Mouse (Mus musculus) Patski (cell line): ENCODE measurements around the gene Gfra1. TPM values are rescaled to one million over a fixed set of nuclear protein-coding genes. Genes with fewer than 3 reads are reported as not detected.

Experiments
- ATAC-seq: fragments of 100-300 bp; one replicate; pipeline ENCODE4 v1.8.0; 2021
- CTCF ChIA-PET: fragments of 350-600 bp; sonication (Branson Sonifier 250); formaldehyde crosslinking; loops from one replicate; lab custom pipeline; 2022; ENCODE audit warnings: inconsistent platforms; lab: Charles Lee
- POLR2A ChIA-PET: fragments of 350-600 bp; sonication (Branson Sonifier 250); formaldehyde crosslinking; loops from one replicate; lab custom pipeline; 2022; ENCODE audit warnings: antibody characterized with exemption, inconsistent platforms; lab: Charles Lee
- DNase-seq: peaks from one replicate; pipeline ENCODE4 v3.0.0-alpha.2; 2011; ENCODE audit warnings: low read depth, low spot score
- H3K27me3 ChIP-seq: fragments of 371-371 bp; one replicate; pipeline ENCODE4 v1.5.1; 2021
- CTCF ChIP-seq: fragments of 100-300 bp; IDR thresholded peaks from one replicate; pipeline ENCODE4 v1.5.1; 2021
- in situ Hi-C: fragments of 300-500 bp; cut with MboI; formaldehyde crosslinking; loops from 3 replicates; pipeline ENCODE4 v1.11.1; 2018; ENCODE audit warnings: low pct_unique_long_range_greater_than_20kb, mixed read lengths
- polyA plus RNA-seq: library from polyadenylated mRNA; unstranded; gene quantifications from one replicate; pipeline ENCODE4 v1.2.3, GENCODE M21; 2021

Gene Gfra1
- polyA plus RNA-seq, 1 experiment from 2014 or later = 102 TPM

DNA sequence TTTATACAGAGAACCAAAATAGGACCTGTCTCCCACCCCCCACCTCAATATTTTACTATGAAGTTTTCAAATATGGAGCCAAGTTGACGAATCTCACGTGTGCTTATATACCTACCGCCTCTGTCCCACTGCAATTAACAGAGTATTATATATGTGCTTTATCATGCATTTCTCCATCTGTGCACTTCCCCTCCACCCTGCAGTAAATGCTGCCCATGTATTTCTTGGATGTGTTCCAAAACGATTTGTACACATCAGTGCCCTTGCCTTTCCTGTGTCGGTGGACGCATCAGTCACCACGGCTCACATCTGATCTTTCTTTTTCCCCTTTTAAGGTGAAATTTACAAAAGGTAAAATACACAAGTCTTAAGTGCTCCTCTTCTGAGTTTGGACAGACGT, 77.7 kb downstream of the Gfra1 start:
- POLR2A ChIA-PET = no interaction called here
- CTCF ChIA-PET = no interaction called here
- DNase-seq (no peak), ATAC-seq (no peak)
- in situ Hi-C loops = no loop called here
- no peaks in the 10 kb centered on the region for H3K27me3 ChIP-seq
- TF ChIP-seq CTCF = no peak

DNA sequence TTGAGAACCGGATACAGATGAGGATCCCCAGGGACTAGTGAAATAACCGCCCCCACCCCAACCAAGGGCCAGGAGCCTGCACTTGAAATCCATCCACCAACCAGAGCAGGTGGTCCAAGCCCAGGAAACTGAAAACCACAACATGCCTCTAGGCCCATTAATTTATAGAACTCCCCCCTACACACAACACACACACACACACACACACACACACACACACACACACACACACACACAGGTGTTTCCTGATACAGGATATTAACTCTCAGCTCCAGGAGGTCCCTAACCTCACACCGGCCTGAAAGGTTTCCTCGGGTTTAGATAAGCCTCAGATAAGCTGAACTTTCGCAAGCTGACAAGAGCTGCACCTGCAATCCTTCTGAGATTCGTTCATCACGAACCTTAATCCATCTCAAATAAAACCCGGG, 79.0 kb downstream of the Gfra1 start:
- CTCF ChIA-PET = interaction anchor here (1.2 kb wide), 1 partner anchor 16 kb away, joined by 5 read pairs; no protein-coding TSS in a partner anchor
- ATAC-seq (no peak), DNase-seq (no peak)
- no peak for TF ChIP-seq CTCF
- in situ Hi-C loops = no loop called here
- POLR2A ChIA-PET = interaction anchor here (0.5 to 0.8 kb wide), 2 partner anchors 10 to 28 kb away, joined by 3 to 4 read pairs; no protein-coding TSS in a partner anchor
- H3K27me3 ChIP-seq = no peaks in the 10 kb centered on the region

DNA sequence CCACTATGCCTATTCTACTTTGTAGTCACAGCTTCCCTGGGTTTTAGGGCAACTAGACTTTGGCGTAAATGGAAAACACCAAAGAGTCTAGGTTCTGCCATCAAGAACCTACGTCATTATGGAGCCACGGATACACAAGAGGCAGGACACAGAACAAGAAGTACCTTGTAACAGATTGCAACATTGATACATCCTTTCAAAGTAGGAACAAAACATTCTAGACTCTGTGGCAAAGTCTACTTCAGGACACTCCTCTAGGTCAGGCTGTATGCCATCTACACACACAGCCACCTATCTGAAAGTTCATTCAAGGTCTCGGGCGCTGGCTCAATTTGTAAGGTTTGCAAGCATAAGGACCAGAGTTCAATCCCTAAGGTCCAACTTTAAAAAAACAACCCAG, 81.1 kb downstream of the Gfra1 start:
- ATAC-seq (no peak), DNase-seq (no peak)
- CTCF ChIA-PET = no interaction called here
- POLR2A ChIA-PET = no interaction called here
- in situ Hi-C loops = no loop called here
- no peak for TF ChIP-seq CTCF
- no peaks in the 10 kb centered on the region for H3K27me3 ChIP-seq

DNA sequence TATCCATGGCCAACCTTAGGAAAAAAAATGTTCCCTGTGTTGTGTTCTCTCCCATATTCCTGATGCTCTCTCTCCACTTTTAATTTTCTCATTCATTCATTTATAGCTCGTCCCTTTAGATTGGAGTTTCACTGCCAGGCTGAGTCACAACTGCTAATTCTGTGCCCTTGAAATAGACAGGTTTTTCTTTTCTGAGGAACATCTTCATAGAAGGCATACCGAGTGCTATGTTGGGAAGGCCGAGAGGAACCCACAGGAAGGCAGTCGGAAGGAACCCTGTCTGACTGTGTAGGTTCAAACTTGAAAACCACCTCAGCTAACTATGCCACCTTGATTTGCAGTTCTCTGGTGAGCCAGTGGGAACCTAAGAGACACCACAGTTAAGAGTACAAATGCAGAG, 81.6 kb downstream of the Gfra1 start:
- CTCF ChIA-PET = no interaction called here
- ATAC-seq = no peak
- no peaks in the 10 kb centered on the region for H3K27me3 ChIP-seq
- no peak for DNase-seq
- TF ChIP-seq CTCF = no peak
- in situ Hi-C loops = no loop called here
- POLR2A ChIA-PET = no interaction called here

DNA sequence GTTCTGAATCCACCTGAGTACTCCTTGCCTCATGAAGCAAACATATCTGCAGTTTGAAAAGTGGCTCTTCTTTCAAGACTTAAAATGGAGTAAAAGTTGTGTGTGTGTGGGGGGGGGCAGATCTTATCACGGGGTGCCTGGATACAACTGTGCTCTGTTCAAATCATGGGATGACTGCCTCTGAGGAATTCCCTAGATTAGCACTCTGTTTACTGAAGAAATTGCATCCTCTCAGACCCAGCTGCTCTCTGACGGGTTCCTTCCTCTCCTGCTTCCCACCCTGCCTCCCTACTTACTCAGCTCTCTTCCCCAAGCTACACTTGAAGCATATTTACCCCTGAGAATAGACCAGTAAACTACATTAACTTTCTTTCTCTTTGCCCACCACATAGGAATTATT, 87.2 kb downstream of the Gfra1 start:
- TF ChIP-seq CTCF = no peak
- H3K27me3 ChIP-seq = no peaks in the 10 kb centered on the region
- ChIA-PET POLR2A (interaction anchor here (0.8 kb wide), 1 partner anchor 83 kb away, joined by 3 read pairs; no protein-coding TSS in a partner anchor), CTCF (interaction anchor here (1.2 kb wide), 1 partner anchor 22 kb away, joined by 3 read pairs; no protein-coding TSS in a partner anchor)
- ATAC-seq (peak; percentile 83), DNase-seq (no peak)
- in situ Hi-C loops = no loop called here

DNA sequence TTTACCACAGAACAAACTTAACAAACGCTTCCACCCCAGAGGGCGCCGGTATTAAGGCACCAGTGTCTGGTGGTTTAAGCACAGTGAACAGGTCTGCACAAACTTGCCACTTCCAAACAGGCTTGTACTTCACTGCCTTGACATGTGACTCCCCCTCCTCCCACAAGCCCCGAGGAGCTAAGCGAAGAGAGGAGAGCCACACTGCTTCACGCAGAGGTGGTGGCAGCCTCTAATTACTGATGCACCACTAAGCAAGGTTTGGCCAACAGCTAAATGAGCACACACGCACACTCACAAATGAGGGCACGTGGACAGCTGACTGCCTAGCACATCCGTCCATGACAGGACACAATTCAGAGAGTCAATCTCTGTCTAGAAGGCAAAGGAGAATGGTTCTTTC, 91.0 kb downstream of the Gfra1 start:
- DNase-seq = no peak
- H3K27me3 ChIP-seq = no peaks in the 10 kb centered on the region
- POLR2A ChIA-PET = interaction anchor here (0.9 kb wide), 1 partner anchor 11 kb away, joined by 3 read pairs; no protein-coding TSS in a partner anchor
- in situ Hi-C loops = no loop called here
- CTCF ChIA-PET = interaction anchor here (1.2 kb wide), 1 partner anchor 31 kb away, joined by 4 read pairs; no protein-coding TSS in a partner anchor
- no peak for ATAC-seq
- TF ChIP-seq CTCF = no peak

DNA sequence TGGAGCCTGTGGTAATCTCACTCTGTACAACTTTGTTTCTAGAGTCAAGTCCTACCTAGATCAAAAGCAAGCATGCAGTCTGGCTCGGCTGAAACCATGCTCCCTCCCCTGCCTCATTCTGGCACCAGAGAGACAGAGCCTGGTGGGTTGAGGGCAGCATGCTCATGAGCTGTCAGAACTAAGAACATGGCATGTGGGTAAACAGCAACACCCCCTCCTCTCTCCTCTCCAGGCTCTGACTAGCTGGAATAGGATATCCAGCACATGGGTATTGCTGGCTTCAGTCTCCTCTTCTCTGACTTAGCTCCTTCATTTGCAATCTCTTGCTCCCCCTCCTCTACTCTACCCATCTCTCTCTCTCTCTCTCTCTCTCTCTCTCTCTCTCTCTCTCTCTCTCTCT, 94.7 kb downstream of the Gfra1 start:
- no peak for TF ChIP-seq CTCF
- ATAC-seq (no peak), DNase-seq (no peak)
- ChIA-PET CTCF (interaction anchor here (2.0 kb wide), 1 partner anchor 15 kb away, joined by 5 read pairs; no protein-coding TSS in a partner anchor), POLR2A (no interaction called here)
- in situ Hi-C loops = no loop called here
- no peaks in the 10 kb centered on the region for H3K27me3 ChIP-seq

DNA sequence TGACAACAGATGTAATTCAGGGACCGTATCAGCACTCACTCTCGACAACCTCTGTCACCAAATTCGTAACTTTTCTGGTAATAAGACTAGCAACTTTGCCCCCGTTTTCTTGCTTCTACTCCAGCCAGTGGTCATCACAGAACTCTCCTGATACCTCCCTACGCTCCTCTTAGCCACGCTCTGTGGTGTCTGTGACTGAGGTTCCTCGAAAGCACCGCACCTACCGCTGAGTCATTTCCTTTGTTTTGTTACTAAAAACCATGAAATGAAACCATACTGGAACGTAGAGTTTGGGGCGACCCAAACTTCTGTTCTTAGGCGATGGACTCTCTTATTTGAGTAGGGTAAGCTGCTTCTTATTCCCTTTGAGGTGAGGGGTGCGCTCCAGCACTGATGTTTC, 97.6 kb downstream of the Gfra1 start:
- in situ Hi-C loops = no loop called here
- CTCF ChIA-PET = no interaction called here
- no peak for TF ChIP-seq CTCF
- DNase-seq (no peak), ATAC-seq (no peak)
- H3K27me3 ChIP-seq = no peaks in the 10 kb centered on the region
- POLR2A ChIA-PET = no interaction called here

DNA sequence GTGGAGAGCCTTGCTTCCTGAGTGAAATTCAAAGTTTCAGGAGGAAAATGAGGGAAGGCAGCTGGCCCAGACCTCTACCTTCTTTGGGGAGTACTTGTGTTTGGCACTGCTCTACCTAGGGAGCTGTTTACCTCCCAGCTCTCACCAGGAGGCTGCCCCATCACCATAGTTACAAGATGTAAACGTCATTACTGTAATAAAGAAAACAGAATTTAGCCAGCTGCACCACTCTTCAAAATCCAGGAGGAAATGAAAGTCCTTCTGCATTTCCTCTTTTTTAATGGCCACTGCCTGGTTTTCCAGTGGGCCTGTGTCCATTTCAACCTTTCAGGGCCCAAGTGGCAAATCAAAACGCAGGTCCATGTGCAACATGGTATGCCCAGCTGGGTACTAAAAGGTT, 101.8 kb downstream of the Gfra1 start:
- in situ Hi-C loops = no loop called here
- ATAC-seq (no peak), DNase-seq (no peak)
- no peaks in the 10 kb centered on the region for H3K27me3 ChIP-seq
- ChIA-PET POLR2A (interaction anchor here (0.7 to 1.0 kb wide), 2 partner anchors 58 to 319 kb away, joined by 3 read pairs; no protein-coding TSS in a partner anchor), CTCF (interaction anchor here (0.8 kb wide), 1 partner anchor 9 kb away, joined by 4 read pairs; no protein-coding TSS in a partner anchor)
- no peak for TF ChIP-seq CTCF

DNA sequence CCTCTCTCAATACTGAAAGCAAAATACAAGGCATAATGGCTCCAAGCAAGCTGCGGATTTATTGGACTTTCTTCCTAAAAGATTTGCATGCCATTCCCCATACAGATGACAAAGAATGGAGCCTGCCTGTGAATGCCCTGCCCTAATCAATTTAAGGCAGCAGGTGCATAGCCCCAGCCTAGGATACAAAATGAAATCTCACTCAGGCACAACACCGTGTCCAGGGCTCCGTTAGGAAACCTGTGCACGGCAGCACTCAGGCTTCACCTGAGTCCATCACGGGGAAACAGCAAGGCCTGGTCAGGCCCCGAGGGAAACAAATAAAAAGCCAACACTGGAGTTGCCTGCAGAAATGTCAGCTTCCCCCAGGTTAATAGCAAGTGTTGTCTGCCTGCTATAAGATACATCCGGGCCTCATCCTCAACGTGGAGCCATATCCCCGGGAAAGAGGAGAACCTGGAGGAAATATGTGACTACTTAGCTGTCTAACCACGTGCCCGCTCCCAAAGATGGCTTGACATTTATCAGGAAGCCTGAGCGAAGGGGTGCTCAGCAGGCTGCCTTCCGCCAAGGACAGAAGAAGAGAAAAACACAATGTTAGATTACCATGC, 102.3 kb downstream of the Gfra1 start:
- ChIA-PET CTCF (interaction anchor here (0.8 kb wide), 1 partner anchor 9 kb away, joined by 4 read pairs; no protein-coding TSS in a partner anchor), POLR2A (interaction anchor here (1.0 kb wide), 1 partner anchor 58 kb away, joined by 3 read pairs; no protein-coding TSS in a partner anchor)
- ATAC-seq = no peak
- no peak for DNase-seq
- in situ Hi-C loops = no loop called here
- TF ChIP-seq CTCF = no peak
- H3K27me3 ChIP-seq = no peaks in the 10 kb centered on the region

DNA sequence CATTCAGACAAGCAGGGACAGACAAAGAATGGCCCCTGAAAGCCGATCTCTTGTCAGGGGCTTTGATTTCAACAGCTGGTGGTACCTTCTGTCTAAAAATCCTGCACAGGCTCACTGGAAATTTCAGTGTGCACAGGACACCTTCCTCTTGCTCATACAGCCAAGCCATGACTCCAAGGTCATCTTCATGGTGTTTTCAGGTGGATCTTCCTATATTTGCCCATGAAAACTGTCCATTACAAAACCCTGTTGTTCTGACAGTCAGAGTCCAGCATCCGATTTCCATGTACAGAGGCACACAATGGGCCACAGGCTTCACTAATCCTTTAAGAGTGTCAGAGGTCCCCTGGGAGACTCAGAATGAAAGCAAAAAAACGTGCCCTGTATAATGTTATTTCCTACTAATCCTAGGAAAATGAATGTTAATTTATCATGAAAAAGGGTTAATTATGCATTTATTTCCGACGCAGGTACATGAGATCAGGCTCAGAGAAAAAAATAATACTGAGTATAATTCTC, 105.8 kb downstream of the Gfra1 start:
- DNase-seq (no peak), ATAC-seq (no peak)
- no peak for TF ChIP-seq CTCF
- ChIA-PET POLR2A (no interaction called here), CTCF (no interaction called here)
- H3K27me3 ChIP-seq = no peaks in the 10 kb centered on the region
- in situ Hi-C loops = no loop called here
